Mouse (Mus musculus): ENCODE measurements around the gene Rps6ka5. TPM values are rescaled to one million over a fixed set of nuclear protein-coding genes. Genes with fewer than 3 reads are reported as not detected.

The Rps6ka5 gene
- polyA plus RNA-seq, 1 experiment: 1.9 TPM

DNA sequence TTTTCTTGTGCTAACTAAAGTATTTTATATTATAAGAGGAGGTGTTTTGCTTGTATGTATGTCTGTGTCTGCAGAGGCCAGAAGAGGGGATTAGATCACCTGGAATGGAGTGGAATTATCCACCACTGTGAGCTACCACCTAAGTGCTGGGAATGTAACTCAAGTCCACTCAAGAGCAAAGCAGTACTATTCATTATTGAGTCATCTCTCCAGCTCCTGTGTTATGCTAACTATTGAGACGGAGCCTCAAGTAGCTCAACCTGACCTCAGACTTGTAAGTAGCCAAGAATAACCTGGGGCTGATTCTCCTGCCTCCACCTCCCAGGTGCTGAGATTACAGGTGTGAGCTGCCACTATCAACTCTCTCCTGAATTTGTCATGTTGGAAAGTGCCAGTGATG is 174.8 kb downstream of the Rps6ka5 start:
- H3K36me3 ChIP-seq (ENCODE audit: control insufficient read depth, insufficient read depth): no peaks in the 10 kb centered on the region
- H3K4me3 ChIP-seq: no peak overlapping the region
- H3K27me3 ChIP-seq (ENCODE audit: control insufficient read depth, insufficient read depth, insufficient read length): no peaks in the 10 kb centered on the region
- TF ChIP-seq SRF (IDR thresholded peaks at IDR 0.05; ENCODE audit: control insufficient read depth, insufficient read length, low read depth) (no peak), MYOD1 (IDR thresholded peaks at IDR 0.05; ENCODE audit: control insufficient read depth in 1 of 3, insufficient read length in 2 of 3, low read depth in 2 of 3) (no peak), CEBPB (IDR thresholded peaks at IDR 0.05; ENCODE audit: insufficient read depth, poor library complexity, severe bottlenecking) (no peak), MAX (IDR thresholded peaks at IDR 0.05; ENCODE audit: low read depth) (no peak), REST (IDR thresholded peaks at IDR 0.05; ENCODE audit: insufficient read depth, insufficient read length) (no peak), E2F4 (IDR thresholded peaks at IDR 0.05; ENCODE audit: insufficient read depth) (no peak), MYOG (IDR thresholded peaks at IDR 0.05; ENCODE audit: control insufficient read depth in 1 of 3, insufficient read depth in 1 of 3, insufficient read length in 2 of 3, low read depth in 2 of 3) (no peak), POLR2A (IDR thresholded peaks at IDR 0.05; ENCODE audit: insufficient read length, low read depth) (no peak), USF1 (IDR thresholded peaks at IDR 0.05; ENCODE audit: low read depth) (no peak), POLR2AphosphoS2 (IDR thresholded peaks at IDR 0.05; ENCODE audit: insufficient read length, low read depth) (no peak), TCF3 (IDR thresholded peaks at IDR 0.05; ENCODE audit: insufficient read length, low read depth) (no peak), TCF12 (IDR thresholded peaks at IDR 0.05; ENCODE audit: insufficient read depth, poor library complexity, severe bottlenecking) (no peak)
- no peak overlapping the region for H3K4me2 ChIP-seq (ENCODE audit: low read depth)
- no peak overlapping the region for H3ac ChIP-seq (ENCODE audit: control insufficient read depth, insufficient read length)
- H3K79me2 ChIP-seq (ENCODE audit: control insufficient read depth, insufficient read depth): no peaks in the 10 kb centered on the region

DNA sequence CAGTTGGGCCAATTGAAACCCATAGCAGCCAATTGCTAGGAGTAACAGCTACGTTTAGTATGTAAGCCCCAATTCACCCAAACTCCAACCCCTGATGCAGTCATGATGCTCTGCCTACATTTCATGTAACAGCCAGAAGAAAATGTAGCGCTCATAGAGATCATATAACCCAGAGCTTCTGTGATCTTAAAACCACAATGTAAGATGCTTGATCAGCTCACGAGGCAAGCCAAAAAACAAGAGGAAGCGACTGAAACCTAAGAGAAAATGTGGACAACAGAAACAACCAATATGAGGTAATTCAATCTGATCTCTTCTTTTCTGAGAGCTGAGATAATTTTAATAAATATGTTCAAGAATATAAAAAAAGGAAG is 182.6 kb downstream of the Rps6ka5 start:
- Histone ChIP-seq H3K79me2 (ENCODE audit: control insufficient read depth, insufficient read depth) (no peaks in the 10 kb centered on the region), H3K27me3 (ENCODE audit: control insufficient read depth, insufficient read depth, insufficient read length) (no peaks in the 10 kb centered on the region), H3K36me3 (ENCODE audit: control insufficient read depth, insufficient read depth) (no peaks in the 10 kb centered on the region), H3K4me2 (ENCODE audit: low read depth) (no peak overlapping the region), H3K4me3 (no peak overlapping the region), H3ac (ENCODE audit: control insufficient read depth, insufficient read length) (no peak overlapping the region)
- TF ChIP-seq USF1 (IDR thresholded peaks at IDR 0.05; ENCODE audit: low read depth) (no peak), POLR2A (IDR thresholded peaks at IDR 0.05; ENCODE audit: insufficient read length, low read depth) (no peak), TCF3 (IDR thresholded peaks at IDR 0.05; ENCODE audit: insufficient read length, low read depth) (no peak), CEBPB (IDR thresholded peaks at IDR 0.05; ENCODE audit: insufficient read depth, poor library complexity, severe bottlenecking) (no peak), POLR2AphosphoS2 (IDR thresholded peaks at IDR 0.05; ENCODE audit: insufficient read length, low read depth) (no peak), SRF (IDR thresholded peaks at IDR 0.05; ENCODE audit: control insufficient read depth, insufficient read length, low read depth) (no peak)

DNA sequence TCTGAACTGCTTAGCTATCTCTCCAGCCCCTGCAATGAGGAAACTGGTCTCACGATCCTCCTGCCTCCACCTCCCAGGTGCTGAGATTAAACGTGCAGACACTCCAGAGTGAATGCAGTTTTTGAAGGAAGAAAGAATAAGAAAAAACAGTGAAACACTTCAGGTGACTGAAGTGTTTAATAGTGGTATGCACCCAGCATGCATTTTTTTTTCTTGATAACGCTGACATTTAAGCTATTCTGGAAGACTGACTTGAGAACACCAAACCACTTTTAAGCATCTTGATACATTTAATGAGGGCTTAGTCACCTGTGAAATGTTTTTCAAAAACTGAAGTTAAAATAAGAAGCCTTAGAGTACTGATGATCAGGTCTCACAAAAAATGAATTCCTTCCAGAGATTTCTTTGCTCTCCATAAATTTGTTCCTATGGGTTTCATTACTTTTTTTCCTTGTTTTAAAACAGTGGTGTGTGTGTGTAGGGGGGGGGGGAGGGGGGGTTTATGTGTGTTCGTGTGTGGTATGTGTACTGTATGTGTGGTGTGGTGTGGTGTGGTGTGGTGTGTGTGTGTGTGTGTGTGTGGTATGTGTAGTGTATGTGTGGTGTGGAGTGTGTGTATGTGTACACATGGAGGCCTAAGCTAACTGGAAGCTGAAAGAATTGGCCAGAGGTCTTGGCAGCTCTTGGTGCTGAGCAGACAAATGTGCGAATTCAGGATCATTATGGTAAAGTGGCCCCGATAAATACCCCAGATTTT is 183.2 kb downstream of the Rps6ka5 start:
- no peaks in the 10 kb centered on the region for H3K27me3 ChIP-seq (ENCODE audit: control insufficient read depth, insufficient read depth, insufficient read length)
- no peaks in the 10 kb centered on the region for H3K79me2 ChIP-seq (ENCODE audit: control insufficient read depth, insufficient read depth)
- no peak overlapping the region for H3K4me3 ChIP-seq
- H3ac ChIP-seq (ENCODE audit: control insufficient read depth, insufficient read length): no peak overlapping the region
- no peak for TF ChIP-seq MYOD1 (IDR thresholded peaks at IDR 0.05; ENCODE audit: control insufficient read depth in 1 of 3, insufficient read length in 2 of 3, low read depth in 2 of 3)
- TF ChIP-seq POLR2A (IDR thresholded peaks at IDR 0.05; ENCODE audit: insufficient read length, low read depth): no peak
- TF ChIP-seq CEBPB (IDR thresholded peaks at IDR 0.05; ENCODE audit: insufficient read depth, poor library complexity, severe bottlenecking): no peak
- no peak for TF ChIP-seq MAX (IDR thresholded peaks at IDR 0.05; ENCODE audit: low read depth)
- TF ChIP-seq E2F4 (IDR thresholded peaks at IDR 0.05; ENCODE audit: insufficient read depth): no peak
- H3K36me3 ChIP-seq (ENCODE audit: control insufficient read depth, insufficient read depth): no peaks in the 10 kb centered on the region
- no peak overlapping the region for H3K4me2 ChIP-seq (ENCODE audit: low read depth)

DNA sequence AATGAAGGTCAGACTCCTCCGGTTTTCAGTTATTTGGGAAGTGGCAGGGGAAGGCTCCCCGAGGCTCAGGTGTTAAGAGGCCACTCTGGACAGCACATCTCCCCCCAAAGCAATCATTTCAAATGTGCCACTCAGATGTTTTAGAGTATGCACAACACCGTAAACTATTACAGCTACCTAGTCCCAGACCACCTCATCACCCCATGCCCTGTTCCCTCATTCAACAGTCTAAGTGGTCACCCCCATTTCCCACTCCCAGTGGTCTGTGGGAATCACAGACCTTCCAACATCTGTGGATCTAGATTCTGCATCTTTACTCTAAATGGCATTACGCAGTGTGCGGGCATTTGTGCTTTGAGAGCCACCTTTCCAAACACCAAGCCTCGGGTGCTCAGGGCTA is 184.3 kb downstream of the Rps6ka5 start:
- Histone ChIP-seq H3K79me2 (ENCODE audit: control insufficient read depth, insufficient read depth) (no peaks in the 10 kb centered on the region), H3K27me3 (ENCODE audit: control insufficient read depth, insufficient read depth, insufficient read length) (no peaks in the 10 kb centered on the region), H3K4me3 (no peak overlapping the region), H3ac (ENCODE audit: control insufficient read depth, insufficient read length) (no peak overlapping the region), H3K4me2 (ENCODE audit: low read depth) (no peak overlapping the region), H3K36me3 (ENCODE audit: control insufficient read depth, insufficient read depth) (no peaks in the 10 kb centered on the region)
- no peak for TF ChIP-seq MYOG (IDR thresholded peaks at IDR 0.05; ENCODE audit: control insufficient read depth in 1 of 3, insufficient read depth in 1 of 3, insufficient read length in 2 of 3, low read depth in 2 of 3)
- TF ChIP-seq POLR2A (IDR thresholded peaks at IDR 0.05; ENCODE audit: insufficient read length, low read depth): no peak
- TF ChIP-seq MYOD1 (IDR thresholded peaks at IDR 0.05; ENCODE audit: control insufficient read depth in 1 of 3, insufficient read length in 2 of 3, low read depth in 2 of 3): no peak
- no peak for TF ChIP-seq TCF12 (IDR thresholded peaks at IDR 0.05; ENCODE audit: insufficient read depth, poor library complexity, severe bottlenecking)
- TF ChIP-seq MAX (IDR thresholded peaks at IDR 0.05; ENCODE audit: low read depth): no peak
- no peak for TF ChIP-seq SRF (IDR thresholded peaks at IDR 0.05; ENCODE audit: control insufficient read depth, insufficient read length, low read depth)
- no peak for TF ChIP-seq E2F4 (IDR thresholded peaks at IDR 0.05; ENCODE audit: insufficient read depth)
- no peak for TF ChIP-seq CEBPB (IDR thresholded peaks at IDR 0.05; ENCODE audit: insufficient read depth, poor library complexity, severe bottlenecking)
- no peak for TF ChIP-seq USF1 (IDR thresholded peaks at IDR 0.05; ENCODE audit: low read depth)
- no peak for TF ChIP-seq POLR2AphosphoS2 (IDR thresholded peaks at IDR 0.05; ENCODE audit: insufficient read length, low read depth)

DNA sequence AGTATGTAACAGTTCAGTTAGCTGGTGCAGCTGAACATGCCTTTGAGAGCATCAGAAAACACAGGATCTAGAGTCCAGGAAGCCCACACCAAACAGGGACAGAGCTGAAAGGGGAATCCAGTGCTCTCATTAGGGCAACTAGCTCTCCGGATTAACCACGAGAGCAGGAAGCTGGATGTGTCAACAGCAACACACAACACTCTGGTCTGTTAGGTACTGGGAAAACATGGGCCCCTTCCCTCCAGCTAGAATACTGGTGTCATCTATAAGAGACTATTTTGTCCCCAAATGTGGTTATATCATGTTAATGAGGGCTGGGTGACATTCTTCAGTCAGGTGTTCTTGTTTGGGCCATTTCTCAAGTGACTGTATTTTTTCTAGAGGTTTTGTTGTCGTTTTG is 184.7 kb downstream of the Rps6ka5 start:
- H3ac ChIP-seq (ENCODE audit: control insufficient read depth, insufficient read length): no peak overlapping the region
- no peak for TF ChIP-seq SRF (IDR thresholded peaks at IDR 0.05; ENCODE audit: control insufficient read depth, insufficient read length, low read depth)
- TF ChIP-seq E2F4 (IDR thresholded peaks at IDR 0.05; ENCODE audit: insufficient read depth): no peak
- no peak for TF ChIP-seq POLR2AphosphoS2 (IDR thresholded peaks at IDR 0.05; ENCODE audit: insufficient read length, low read depth)
- no peak for TF ChIP-seq TCF12 (IDR thresholded peaks at IDR 0.05; ENCODE audit: insufficient read depth, poor library complexity, severe bottlenecking)
- no peak for TF ChIP-seq MYOG (IDR thresholded peaks at IDR 0.05; ENCODE audit: control insufficient read depth in 1 of 3, insufficient read depth in 1 of 3, insufficient read length in 2 of 3, low read depth in 2 of 3)
- no peak for TF ChIP-seq CEBPB (IDR thresholded peaks at IDR 0.05; ENCODE audit: insufficient read depth, poor library complexity, severe bottlenecking)
- TF ChIP-seq USF1 (IDR thresholded peaks at IDR 0.05; ENCODE audit: low read depth): no peak
- no peak for TF ChIP-seq TCF3 (IDR thresholded peaks at IDR 0.05; ENCODE audit: insufficient read length, low read depth)
- no peak for TF ChIP-seq REST (IDR thresholded peaks at IDR 0.05; ENCODE audit: insufficient read depth, insufficient read length)
- no peak for TF ChIP-seq MYOD1 (IDR thresholded peaks at IDR 0.05; ENCODE audit: control insufficient read depth in 1 of 3, insufficient read length in 2 of 3, low read depth in 2 of 3)
- TF ChIP-seq MAX (IDR thresholded peaks at IDR 0.05; ENCODE audit: low read depth): no peak
- no peak for TF ChIP-seq POLR2A (IDR thresholded peaks at IDR 0.05; ENCODE audit: insufficient read length, low read depth)
- no peak overlapping the region for H3K4me3 ChIP-seq

More for the DNA sequence above, 184.7 kb downstream of the Rps6ka5 start:
- H3K4me2 ChIP-seq (ENCODE audit: low read depth): no peak overlapping the region
- no peaks in the 10 kb centered on the region for H3K27me3 ChIP-seq (ENCODE audit: control insufficient read depth, insufficient read depth, insufficient read length)
- H3K36me3 ChIP-seq (ENCODE audit: control insufficient read depth, insufficient read depth): no peaks in the 10 kb centered on the region
- no peaks in the 10 kb centered on the region for H3K79me2 ChIP-seq (ENCODE audit: control insufficient read depth, insufficient read depth)
